Mouse (Mus musculus) cortical plate, adult 2 months (tissue): Measurements from ENCODE around the gene Olfr374.

Experiments
- CTCF ChIP-seq: fragments of 200-500 bp; IDR thresholded peaks from 2 replicates; pipeline ENCODE4 v1.5.1; 2011; ENCODE audit warnings: mild to moderate bottlenecking, control low read depth, low read length; ENCODE audit not compliant: insufficient read depth; ENCODE audit errors: extremely low read depth
- POLR2A ChIP-seq: fragments of 200-500 bp; IDR thresholded peaks from 2 replicates; pipeline ENCODE4 v1.6.1; 2011; ENCODE audit warnings: mild to moderate bottlenecking, low read length, control low read depth; ENCODE audit not compliant: insufficient read depth; ENCODE audit errors: extremely low read depth

GRCm38 (mm10) chr8:72136302-72136978 is 29.6 kb downstream of the Olfr374 start:
- TF ChIP-seq CTCF (no peak), POLR2A (no peak)
